Mouse (Mus musculus): ENCODE results near the gene Zfp316. TPM values are rescaled to one million over a fixed set of nuclear protein-coding genes. Genes with fewer than 3 reads are reported as not detected.
A peak's percentile ranks its signal among the peaks of the same experiment; 100 is the strongest.

Gene Zfp316
- total and polyA plus RNA-seq, 3 experiments, result 4.3 to 4.8 TPM; not detected in 1

- DNase-seq (ENCODE audit: low read depth, low spot score), result no peak
- Histone ChIP-seq H3K27ac (ENCODE audit: control insufficient read depth, low read depth, low read length) (no peak overlapping the region), H3K36me3 (ENCODE audit: control insufficient read depth in 1 of 2, insufficient read depth in 2 of 2, low read length in 2 of 2) (peaks cover 0 to 18% of the 10 kb centered on the region in 2 experiments; a peak in 2 of 4 replicates), H3K4me3 (ENCODE audit: control insufficient read depth in 1 of 2, insufficient read depth in 1 of 2, low read depth in 2 of 2, low read length in 2 of 2) (peak overlapping the region; percentile 79 to 97; a peak in 3 of 4 replicates), H3K9me3 (replicated peaks; ENCODE audit: insufficient read depth, low read length) (no peaks in the 10 kb centered on the region), H3K27me3 (ENCODE audit: control insufficient read depth in 1 of 2, insufficient read depth in 2 of 2, low read length in 2 of 2) (no peaks in the 10 kb centered on the region), H3K79me2 (ENCODE audit: control insufficient read depth, insufficient read depth, low read length, poor library complexity) (peaks cover 7% of the 10 kb centered on the region), H3K4me1 (ENCODE audit: control insufficient read depth in 1 of 2, insufficient read depth in 2 of 2, low read length in 2 of 2) (peaks cover 8 to 31% of the 10 kb centered on the region in 2 experiments), H3K9ac (ENCODE audit: control insufficient read depth, low read depth, low read length, poor library complexity, severe bottlenecking) (peak overlapping the region; percentile 81; the same call in 1 of the 2 replicates)
- TF ChIP-seq POLR2AphosphoS5 (IDR thresholded peaks at IDR 0.05; ENCODE audit: borderline replicate concordance, low read depth, low read length) (no peak), GATA1 (IDR thresholded peaks at IDR 0.05; ENCODE audit: low read depth, low read length) (no peak), POLR2A (IDR thresholded peaks at IDR 0.05; ENCODE audit: control insufficient read depth in 1 of 2, insufficient read depth in 1 of 2, low read depth in 1 of 2, low read length in 2 of 2, poor library complexity in 1 of 2) (no peak), ZNF384 (IDR thresholded peaks at IDR 0.05; ENCODE audit: low read depth, low read length) (no peak), TCF12 (IDR thresholded peaks at IDR 0.05; ENCODE audit: low read depth, low read length) (no peak), EP300 (IDR thresholded peaks at IDR 0.05; ENCODE audit: low read depth in 1 of 2, low read length in 2 of 2) (no peak), JUND (IDR thresholded peaks at IDR 0.05; ENCODE audit: low read depth, low read length) (no peak), POLR2AphosphoS2 (IDR thresholded peaks at IDR 0.05; ENCODE audit: low read length) (no peak), MXI1 (IDR thresholded peaks at IDR 0.05; ENCODE audit: low read depth, low read length) (no peak), ELF1 (IDR thresholded peaks at IDR 0.05; ENCODE audit: low read depth, low read length) (no peak), ETS1 (IDR thresholded peaks at IDR 0.05; ENCODE audit: low read depth, low read length) (no peak), USF2 (IDR thresholded peaks at IDR 0.05; ENCODE audit: borderline replicate concordance in 1 of 2, insufficient read depth in 1 of 2, low read depth in 1 of 2, low read length in 2 of 2) (no peak), ZC3H11A (IDR thresholded peaks at IDR 0.05; ENCODE audit: low read depth, low read length) (no peak)
Observed at GRCm38 (mm10) chr5:143268985-143269362, 848 bp downstream of the Zfp316 start.

GRCm38 (mm10) chr5:143266794-143267193 lies 3.0 kb downstream of the Zfp316 start:
- TF ChIP-seq TCF12 (IDR thresholded peaks at IDR 0.05; ENCODE audit: low read depth, low read length), result no peak
- TF ChIP-seq MEF2A (IDR thresholded peaks at IDR 0.05; ENCODE audit: extremely low read depth, insufficient replicate concordance, low read depth, low read length, poor library complexity, severe bottlenecking), result no peak
- TF ChIP-seq USF1 (IDR thresholded peaks at IDR 0.05; ENCODE audit: low read depth, low read length), result no peak
- no peak for TF ChIP-seq SMC3 (IDR thresholded peaks at IDR 0.05; ENCODE audit: low read depth, low read length)
- no peak for TF ChIP-seq ZMIZ1 (IDR thresholded peaks at IDR 0.05; ENCODE audit: low read depth, low read length)
- no peak for TF ChIP-seq USF2 (IDR thresholded peaks at IDR 0.05; ENCODE audit: borderline replicate concordance in 1 of 2, insufficient read depth in 1 of 2, low read depth in 1 of 2, low read length in 2 of 2)
- Histone ChIP-seq H3K27ac (ENCODE audit: control insufficient read depth, low read depth, low read length) (no peak overlapping the region), H3K27me3 (ENCODE audit: control insufficient read depth in 1 of 2, insufficient read depth in 2 of 2, low read length in 2 of 2) (no peaks in the 10 kb centered on the region), H3K9me3 (replicated peaks; ENCODE audit: insufficient read depth, low read length) (no peaks in the 10 kb centered on the region), H3K9ac (ENCODE audit: control insufficient read depth, low read depth, low read length, poor library complexity, severe bottlenecking) (no peak overlapping the region), H3K79me2 (ENCODE audit: control insufficient read depth, insufficient read depth, low read length, poor library complexity) (peaks cover 7% of the 10 kb centered on the region), H3K4me3 (ENCODE audit: control insufficient read depth in 1 of 2, insufficient read depth in 1 of 2, low read depth in 2 of 2, low read length in 2 of 2) (no peak overlapping the region), H3K36me3 (ENCODE audit: control insufficient read depth in 1 of 2, insufficient read depth in 2 of 2, low read length in 2 of 2) (peaks cover 0 to 5% of the 10 kb centered on the region in 2 experiments; a peak in 2 of 4 replicates), H3K4me1 (ENCODE audit: control insufficient read depth in 1 of 2, insufficient read depth in 2 of 2, low read length in 2 of 2) (peaks cover 5 to 16% of the 10 kb centered on the region in 2 experiments; a peak in 3 of 4 replicates)
- DNase-seq (ENCODE audit: low read depth, low spot score), result no peak
